Mouse (Mus musculus) heart, adult 18-20 months (tissue): ENCODE results near the gene Gm3604. TPM values are rescaled to one million over a fixed set of nuclear protein-coding genes. Genes with fewer than 3 reads are reported as not detected.
"Not testable (repeated sequence)": the region's sequence is repeated elsewhere in the genome, so short reads cannot be mapped to it uniquely, and the experiment has no call there.

Source experiments
- DNase-seq, 2 experiments: peaks; one replicate each; pipeline ENCODE4 v3.0.0; 2021 to 2022; ENCODE audit warnings: mixed read lengths in 1 of 2
- long read RNA-seq, 2 experiments: library from polyadenylated mRNA; stranded (forward); transcript quantifications; one replicate each; pipeline ENCODE4 v2.0.0; 2021
- microRNA-seq, 2 experiments: library from miRNA; unstranded; fragments of <30 nt; microRNA quantifications; one replicate each; pipeline ENCODE4 v1.2.0; 2022
- total RNA-seq, 2 experiments: library from RNA; stranded (reverse); gene quantifications; 2 replicates each; pipeline ENCODE4 v1.2.3; 2021

Gene Gm3604
- total RNA-seq: 1 to 10 TPM in 1 of 2 experiments, under 1 TPM in 1; 0.44 to 1.1 TPM
- long read RNA-seq, experiment 1, partial matches to known transcripts: 0 of 2 reads
- long read RNA-seq, experiment 1, other reads (novel, unspliced or antisense): 2 of 2 reads
- long read RNA-seq, experiment 2, partial matches to known transcripts: 0 of 1 reads
- long read RNA-seq, experiment 2, other reads (novel, unspliced or antisense): 1 of 1 reads

- peak; percentile 72 to 75 for DNase-seq
Measured at GRCm38 (mm10) chr13:62382952-62383351, at the start of gene Gm3604. TSS of gene Gm3604 (minus strand) at chr13:62383177.

GRCm38 (mm10) chr13:62399206-62399605, 16.2 kb upstream of the Gm3604 start:
- DNase-seq: not testable (repeated sequence)

GRCm38 (mm10) chr13:62390076-62390620, 7.2 kb upstream of the Gm3604 start:
- not testable (repeated sequence) for DNase-seq

GRCm38 (mm10) chr13:62331786-62332185, 51.2 kb downstream of the Gm3604 start:
- DNase-seq: no peak

- DNase-seq: no peak
Measured at GRCm38 (mm10) chr13:62331381-62331780, 51.6 kb downstream of the Gm3604 start.

Small RNA genes within 50 kb of the gene (microRNA-seq; reads per million reads assigned to microRNA genes)
- gene Gm25933: 0 reads per million in 2 experiments

Other genes starting within 250 kb of the Gm3604 start
- gene Gm49359, start 83.7 kb upstream of the Gm3604 start, total RNA-seq: 1 to 10 TPM; 5.0 to 5.6 TPM
- 1 to 10 TPM in 1 of 2 experiments, not detected in 1; 1.3 TPM for gene Zfp935, start 175.3 kb upstream of the Gm3604 start, total RNA-seq
- gene Zfp934, start 188.0 kb upstream of the Gm3604 start, total RNA-seq: 1 to 10 TPM; 4.2 to 4.4 TPM
- under 1 TPM; 0.55 to 0.87 TPM for gene 6720489N17Rik, start 241.0 kb upstream of the Gm3604 start, total RNA-seq